Mouse (Mus musculus): ENCODE data around the gene Ubl4b. TPM values are rescaled to one million over a fixed set of nuclear protein-coding genes. Genes with fewer than 3 reads are reported as not detected.

The Ubl4b gene
- polyA plus RNA-seq, 1 experiment from 2014 or later = not detected

- 20% methylated on average over 8 of the region's 8 CpGs for WGBS
- peak overlapping the region; percentile 29 for H3K4me3 ChIP-seq (replicated peaks)
- H3K4me1 ChIP-seq = peaks cover 18% of the 10 kb centered on the region
- no peaks in the 10 kb centered on the region for H3K36me3 ChIP-seq
- H3K27ac ChIP-seq (replicated peaks) = peak overlapping the region; percentile 88
- ATAC-seq (ENCODE audit: low FRiP score) = peak; percentile 37
- H3K9ac ChIP-seq (replicated peaks) = peak overlapping the region; percentile 49; the same call in 1 of the 2 replicates
- H3K4me2 ChIP-seq = peak overlapping the region; percentile 59
- 0 out of 2 replicates have a peak, but pooled peaks cover 5% of the 10 kb centered on the region for H3K27me3 ChIP-seq (replicated peaks)
- H3K9me3 ChIP-seq (replicated peaks) = no peaks in the 10 kb centered on the region
Measured at GRCm38 (mm10) chr3:107537504-107537889, 17.4 kb downstream of the Ubl4b start.

GRCm38 (mm10) chr3:107536810-107537503 is 17.9 kb downstream of the Ubl4b start:
- no peaks in the 10 kb centered on the region for H3K36me3 ChIP-seq
- H3K27me3 ChIP-seq (replicated peaks) = 0 out of 2 replicates have a peak, but pooled peaks cover 5% of the 10 kb centered on the region
- peak overlapping the region; percentile 88 for H3K27ac ChIP-seq (replicated peaks)
- peak overlapping the region; percentile 49; the same call in 1 of the 2 replicates for H3K9ac ChIP-seq (replicated peaks)
- whole genome bisulfite sequencing = 3% methylated on average over 17 of the region's 17 CpGs
- peaks cover 18% of the 10 kb centered on the region for H3K4me1 ChIP-seq
- peak overlapping the region; percentile 29 for H3K4me3 ChIP-seq (replicated peaks)
- H3K9me3 ChIP-seq (replicated peaks) = no peaks in the 10 kb centered on the region
- peak overlapping the region; percentile 59 for H3K4me2 ChIP-seq
- peak; percentile 85 for ATAC-seq (ENCODE audit: low FRiP score)

GRCm38 (mm10) chr3:107534951-107535350 is 19.9 kb downstream of the Ubl4b start:
- no peak overlapping the region for H3K9ac ChIP-seq (replicated peaks)
- 0 out of 2 replicates have a peak, but pooled peaks cover 5% of the 10 kb centered on the region for H3K27me3 ChIP-seq (replicated peaks)
- 87% methylated on average over 7 of the region's 7 CpGs for WGBS
- ATAC-seq (ENCODE audit: low FRiP score) = no peak
- H3K4me3 ChIP-seq (replicated peaks) = no peak overlapping the region
- H3K4me2 ChIP-seq = no peak overlapping the region
- no peak overlapping the region for H3K27ac ChIP-seq (replicated peaks)
- H3K9me3 ChIP-seq (replicated peaks) = no peaks in the 10 kb centered on the region
- H3K36me3 ChIP-seq = no peaks in the 10 kb centered on the region
- peaks cover 21% of the 10 kb centered on the region for H3K4me1 ChIP-seq

- Histone ChIP-seq H3K36me3 (no peaks in the 10 kb centered on the region), H3K9ac (replicated peaks) (no peak overlapping the region), H3K4me2 (no peak overlapping the region), H3K9me3 (replicated peaks) (no peaks in the 10 kb centered on the region), H3K4me1 (peaks cover 28% of the 10 kb centered on the region), H3K4me3 (replicated peaks) (no peak overlapping the region), H3K27ac (replicated peaks) (no peak overlapping the region), H3K27me3 (replicated peaks) (no peaks in the 10 kb centered on the region)
- no peak for ATAC-seq (ENCODE audit: low FRiP score)
- 36% methylated on average over 4 of the region's 4 CpGs for WGBS
Measured at GRCm38 (mm10) chr3:107533532-107533931, 21.3 kb downstream of the Ubl4b start.

DNA sequence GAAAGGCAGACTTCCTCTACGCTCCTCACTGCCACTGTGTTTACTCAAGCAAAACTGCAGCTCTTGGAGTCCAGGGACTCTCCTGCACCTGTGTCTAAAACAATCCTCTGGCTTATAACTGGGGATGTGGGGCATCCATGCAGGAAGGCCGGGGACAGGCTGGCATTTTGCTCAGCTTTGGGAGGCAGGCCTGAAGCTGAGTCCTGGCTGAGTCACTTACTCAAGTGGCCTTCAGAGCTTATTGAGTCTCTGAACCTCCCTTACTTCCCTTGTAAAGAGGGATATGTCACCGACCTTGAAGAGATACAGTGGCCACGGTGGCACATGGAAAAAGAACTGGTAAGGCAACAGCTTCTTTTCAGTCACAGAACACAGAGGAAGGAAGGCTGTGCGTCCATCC is 24.3 kb downstream of the Ubl4b start:
- no peak overlapping the region for H3K9ac ChIP-seq (replicated peaks)
- H3K4me3 ChIP-seq (replicated peaks) = no peak overlapping the region
- H3K27me3 ChIP-seq (replicated peaks) = no peaks in the 10 kb centered on the region
- H3K27ac ChIP-seq (replicated peaks) = 0 out of 2 replicates have a peak overlapping the region, but pooled peaks have one; percentile 5
- WGBS = 85% methylated on average over 5 of the region's 5 CpGs
- peaks cover 22% of the 10 kb centered on the region for H3K4me1 ChIP-seq
- no peak overlapping the region for H3K4me2 ChIP-seq
- ATAC-seq (ENCODE audit: low FRiP score) = no peak
- H3K36me3 ChIP-seq = no peaks in the 10 kb centered on the region
- H3K9me3 ChIP-seq (replicated peaks) = no peaks in the 10 kb centered on the region

DNA sequence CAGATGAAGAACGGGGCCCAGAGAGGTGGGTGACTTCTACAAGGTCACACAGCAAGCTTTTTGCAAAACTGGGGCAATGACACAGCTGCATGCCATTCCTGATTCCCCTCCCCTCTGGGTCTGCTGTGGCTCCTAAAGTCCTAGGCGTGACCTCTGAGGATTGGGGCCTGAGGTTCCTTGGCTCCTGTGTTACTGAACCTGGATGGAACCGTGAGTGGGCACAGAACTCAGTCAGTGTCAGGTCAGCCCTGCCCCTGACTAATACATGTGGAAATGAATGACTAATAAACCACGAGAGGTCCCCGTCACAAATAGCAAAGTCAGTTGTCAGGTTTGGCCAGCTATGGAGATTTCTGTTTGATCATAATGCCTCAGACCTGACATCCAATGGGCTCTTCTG is 25.7 kb downstream of the Ubl4b start:
- Histone ChIP-seq H3K4me3 (replicated peaks) (no peak overlapping the region), H3K9me3 (replicated peaks) (no peaks in the 10 kb centered on the region), H3K4me2 (no peak overlapping the region), H3K9ac (replicated peaks) (no peak overlapping the region), H3K27ac (replicated peaks) (peak overlapping the region; percentile 83), H3K4me1 (peaks cover 22% of the 10 kb centered on the region), H3K36me3 (no peaks in the 10 kb centered on the region), H3K27me3 (replicated peaks) (no peaks in the 10 kb centered on the region)
- WGBS = 79% methylated on average over 5 of the region's 5 CpGs
- peak; percentile 22 for ATAC-seq (ENCODE audit: low FRiP score)

GRCm38 (mm10) chr3:107528401-107529118 is 26.3 kb downstream of the Ubl4b start:
- Histone ChIP-seq H3K9ac (replicated peaks) (no peak overlapping the region), H3K4me3 (replicated peaks) (no peak overlapping the region), H3K27me3 (replicated peaks) (no peaks in the 10 kb centered on the region), H3K27ac (replicated peaks) (peak overlapping the region; percentile 83), H3K4me1 (peaks cover 22% of the 10 kb centered on the region), H3K9me3 (replicated peaks) (no peaks in the 10 kb centered on the region), H3K4me2 (peak overlapping the region; percentile 42), H3K36me3 (no peaks in the 10 kb centered on the region)
- peak; percentile 87 for ATAC-seq (ENCODE audit: low FRiP score)
- WGBS = 10% methylated on average over 9 of the region's 9 CpGs

GRCm38 (mm10) chr3:107524547-107524946 is 30.3 kb downstream of the Ubl4b start:
- no peaks in the 10 kb centered on the region for H3K36me3 ChIP-seq
- no peak overlapping the region for H3K27ac ChIP-seq (replicated peaks)
- H3K4me3 ChIP-seq (replicated peaks) = no peak overlapping the region
- no peak for ATAC-seq (ENCODE audit: low FRiP score)
- WGBS = 37% methylated on average over 6 of the region's 6 CpGs
- H3K9me3 ChIP-seq (replicated peaks) = no peaks in the 10 kb centered on the region
- H3K4me1 ChIP-seq = peaks cover 19% of the 10 kb centered on the region
- peaks cover 7% of the 10 kb centered on the region for H3K27me3 ChIP-seq (replicated peaks)
- H3K4me2 ChIP-seq = no peak overlapping the region
- H3K9ac ChIP-seq (replicated peaks) = no peak overlapping the region

GRCm38 (mm10) chr3:107520931-107521330 is 33.9 kb downstream of the Ubl4b start:
- ATAC-seq (ENCODE audit: low FRiP score) = no peak
- Histone ChIP-seq H3K9me3 (replicated peaks) (no peaks in the 10 kb centered on the region), H3K4me3 (replicated peaks) (no peak overlapping the region), H3K27me3 (replicated peaks) (peaks cover 24% of the 10 kb centered on the region), H3K9ac (replicated peaks) (no peak overlapping the region), H3K4me1 (peaks cover 26% of the 10 kb centered on the region), H3K27ac (replicated peaks) (no peak overlapping the region), H3K36me3 (no peaks in the 10 kb centered on the region), H3K4me2 (no peak overlapping the region)
- WGBS = 86% methylated on average over 5 of the region's 5 CpGs

DNA sequence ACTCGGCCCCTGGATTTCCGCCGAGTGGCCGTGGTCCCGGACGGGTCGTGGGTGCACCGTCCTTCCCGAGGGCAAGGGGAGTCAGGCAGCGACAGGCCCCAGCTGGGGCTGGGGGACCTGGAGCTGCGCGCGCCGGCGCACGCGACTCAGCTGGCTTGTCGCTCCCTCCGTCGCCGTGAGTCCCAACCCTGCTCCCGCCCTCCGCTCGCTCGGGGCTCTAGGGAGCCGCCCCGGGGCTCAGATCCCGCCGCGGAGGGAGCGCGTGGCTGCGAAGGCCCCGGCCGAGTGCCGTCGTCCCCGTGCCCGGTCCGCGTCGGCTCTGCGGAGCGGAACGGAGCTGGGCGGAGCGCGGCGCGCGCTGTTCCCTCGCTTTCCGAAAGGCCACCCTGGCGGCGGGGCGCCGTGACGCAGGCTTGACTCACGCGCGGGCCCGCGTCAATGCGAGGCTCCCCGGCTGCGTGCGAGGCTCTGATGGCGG is 37.2 kb downstream of the Ubl4b start, which contains the start of gene Slc6a17:
TSS of gene Slc6a17 (minus strand) at position 388 of the 478 bp plus-strand sequence.
- ATAC-seq (ENCODE audit: low FRiP score) = peak; percentile 87

DNA sequence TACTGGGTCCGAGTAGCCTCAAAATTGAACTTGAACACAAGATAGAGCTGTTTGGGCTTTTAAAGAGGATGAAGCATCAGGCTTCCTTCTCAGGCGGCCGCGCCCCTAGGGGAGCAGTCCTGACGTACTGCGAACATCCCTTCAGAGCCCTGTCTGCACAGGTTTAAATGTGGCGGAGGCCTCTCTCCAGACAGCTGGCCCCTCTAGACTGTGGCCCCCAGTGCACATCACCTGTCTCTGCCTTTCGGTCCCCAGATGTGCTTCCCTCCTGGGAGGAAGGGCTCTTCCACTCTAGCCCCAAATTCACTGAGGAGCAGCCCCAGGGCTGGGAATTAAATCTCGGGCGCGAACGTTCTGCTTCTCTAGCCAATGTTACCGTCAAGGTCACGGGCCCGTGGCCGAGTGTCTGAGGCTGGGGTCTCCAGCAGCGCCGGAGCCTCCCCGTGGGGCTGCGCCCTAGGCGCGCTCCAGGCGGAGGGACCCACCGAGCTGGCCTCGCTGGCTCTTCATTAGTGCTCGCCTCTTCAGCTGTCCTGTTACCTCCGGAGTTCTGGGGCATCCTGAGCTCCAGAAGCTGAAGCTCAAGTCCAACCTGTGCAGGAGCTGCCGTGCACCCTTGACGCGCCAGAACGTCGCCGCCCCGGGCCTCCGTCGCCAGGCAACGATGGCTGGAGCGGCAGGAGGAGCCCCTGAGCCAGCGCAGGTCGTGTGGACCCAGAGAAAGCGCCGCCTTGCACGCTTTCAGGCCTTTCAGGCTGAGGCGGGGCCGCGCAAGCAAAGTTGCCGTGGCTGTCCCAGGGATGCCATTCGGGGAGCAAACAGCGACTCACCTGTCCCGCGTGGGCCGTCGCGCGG is 37.9 kb downstream of the Ubl4b start:
- H3K9ac ChIP-seq (replicated peaks) = peak overlapping the region; percentile 65
- H3K9me3 ChIP-seq (replicated peaks) = no peaks in the 10 kb centered on the region
- peak overlapping the region; percentile 73 for H3K27ac ChIP-seq (replicated peaks)
- H3K4me2 ChIP-seq = peak overlapping the region; percentile 90
- H3K4me1 ChIP-seq = peaks cover 30% of the 10 kb centered on the region
- H3K36me3 ChIP-seq = no peaks in the 10 kb centered on the region
- peaks cover 32% of the 10 kb centered on the region for H3K27me3 ChIP-seq (replicated peaks)
- peak overlapping the region; percentile 67 for H3K4me3 ChIP-seq (replicated peaks)
- 4% methylated on average over 55 of the region's 55 CpGs for WGBS
- ATAC-seq (ENCODE audit: low FRiP score) = peak; percentile 86

More for the DNA sequence above, 37.2 kb downstream of the Ubl4b start, which contains the start of gene Slc6a17:
- Histone ChIP-seq H3K27me3 (replicated peaks) (peaks cover 30% of the 10 kb centered on the region), H3K27ac (replicated peaks) (peak within 1 kb of the TSS; percentile 73), H3K4me1 (peaks cover 30% of the 10 kb centered on the region), H3K4me2 (peak within 1 kb of the TSS; percentile 90), H3K36me3 (no peaks in the 10 kb centered on the region), H3K4me3 (replicated peaks) (peak within 1 kb of the TSS; percentile 67), H3K9ac (replicated peaks) (peak within 1 kb of the TSS; percentile 65), H3K9me3 (replicated peaks) (no peaks in the 10 kb centered on the region)
- under 1% methylated on average over 68 of the region's 68 CpGs for WGBS
